Mouse (Mus musculus) G1E (cell line): ENCODE results near the gene Tspan5.

Experiments used
- CTCF ChIP-seq: IDR thresholded peaks from 2 replicates; pipeline ENCODE4 v1.5.1; 2012; ENCODE audit warnings: low read depth, low read length, inconsistent platforms, mixed read lengths
- POLR2AphosphoS5 ChIP-seq: IDR thresholded peaks from 2 replicates; pipeline ENCODE4 v1.6.1; 2012; ENCODE audit warnings: low read depth, low read length, inconsistent platforms; ENCODE audit not compliant: insufficient replicate concordance
- TAL1 ChIP-seq: conservative IDR thresholded peaks from 2 replicates; pipeline ENCODE4 v1.6.1; 2012; ENCODE audit warnings: low read depth, low read length, inconsistent platforms, mixed read lengths

DNA sequence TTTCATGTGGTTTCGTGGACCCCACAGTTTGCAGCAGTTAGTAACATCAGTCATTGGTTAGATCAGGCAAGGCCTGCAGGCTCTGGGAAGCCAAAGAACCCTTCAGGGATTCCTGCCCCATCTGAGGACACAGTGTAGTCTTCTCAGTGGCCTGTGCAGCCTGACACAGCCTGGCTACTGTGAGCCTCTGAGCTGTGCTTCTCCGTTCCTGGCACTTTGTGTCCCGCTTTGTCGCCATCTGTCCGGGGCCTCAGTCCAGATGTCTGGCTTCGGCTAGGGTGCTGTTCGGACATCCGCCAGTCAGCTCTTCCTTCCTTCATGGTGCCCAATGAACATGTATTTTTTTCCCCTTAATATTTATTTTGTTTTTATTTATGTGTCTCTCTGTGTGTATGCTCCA lies 117.2 kb downstream of the Tspan5 start:
- TF ChIP-seq CTCF = no peak
- TF ChIP-seq TAL1 = no peak
- TF ChIP-seq POLR2AphosphoS5 = no peak
